Mouse (Mus musculus): ENCODE data around the gene Rora.

DNA sequence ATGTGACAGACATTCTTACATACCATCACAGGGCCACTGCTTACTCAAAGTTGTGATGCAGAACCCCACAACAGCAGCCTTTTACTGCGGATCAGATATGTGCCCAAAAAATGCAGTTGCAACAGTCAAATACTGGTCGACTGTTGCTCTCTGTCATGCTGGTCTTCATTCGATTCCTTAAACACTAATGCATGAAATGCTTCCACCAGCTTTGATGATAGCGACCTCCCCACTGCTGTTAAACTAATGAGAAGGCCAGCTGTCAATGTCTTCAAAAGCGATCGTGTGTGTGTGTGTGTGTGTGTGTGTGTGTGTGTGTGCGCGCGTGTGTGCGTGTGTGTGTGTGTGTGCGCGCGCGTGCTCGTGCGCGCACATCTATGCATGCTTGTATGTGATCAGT is 730.9 kb downstream of the Rora start:
- TF ChIP-seq POLR2A (IDR thresholded peaks at IDR 0.05; ENCODE audit: insufficient read length, low read depth) (no peak), CEBPB (IDR thresholded peaks at IDR 0.05; ENCODE audit: insufficient read depth, poor library complexity, severe bottlenecking) (no peak), MYOG (IDR thresholded peaks at IDR 0.05; ENCODE audit: control insufficient read depth in 1 of 3, insufficient read depth in 1 of 3, insufficient read length in 2 of 3, low read depth in 2 of 3) (no peak), SRF (IDR thresholded peaks at IDR 0.05; ENCODE audit: control insufficient read depth, insufficient read length, low read depth) (no peak)
